Mouse (Mus musculus) forebrain, embryonic 11.5 days (tissue): Measurements from ENCODE around the gene Foxr1. TPM values are rescaled to one million over a fixed set of nuclear protein-coding genes. Genes with fewer than 3 reads are reported as not detected.
"Not testable (repeated sequence)": the region's sequence is repeated elsewhere in the genome, so short reads cannot be mapped to it uniquely, and the experiment has no call there.

Experiments
- ATAC-seq: fragments of 200-750 bp; cut with Nextera tagmentation; replicated peaks from 2 replicates; pipeline ENCODE4 v1.8.0; 2017; ENCODE audit warnings: moderate TSS enrichment; ENCODE audit not compliant: low FRiP score
- DNase-seq: peaks from one replicate; pipeline ENCODE4 v3.0.0-alpha.2; 2017; ENCODE audit warnings: low spot score
- H3K27ac ChIP-seq: fragments of 300-500 bp; sonication (generic); 2 replicates; pipeline ENCODE4 v1.5.1; 2014; ENCODE audit warnings: low read depth, low read length
- H3K27me3 ChIP-seq: fragments of 300-500 bp; sonication (generic); 2 replicates; pipeline ENCODE4 v1.6.1; 2014; ENCODE audit warnings: mild to moderate bottlenecking, low read length, mixed read lengths; ENCODE audit not compliant: control insufficient read depth, insufficient read depth
- H3K36me3 ChIP-seq: fragments of 300-500 bp; sonication (generic); 2 replicates; pipeline ENCODE4 v1.6.1; 2014; ENCODE audit warnings: mild to moderate bottlenecking, low read length, moderate library complexity, mixed read lengths; ENCODE audit not compliant: control insufficient read depth, insufficient read depth
- H3K4me1 ChIP-seq: fragments of 300-500 bp; sonication (generic); replicated peaks from 2 replicates; pipeline ENCODE4 v1.6.1; 2014; ENCODE audit warnings: low read length, mixed read lengths; ENCODE audit not compliant: control insufficient read depth, insufficient read depth
- H3K4me2 ChIP-seq: fragments of 300-500 bp; sonication (generic); 2 replicates; pipeline ENCODE4 v1.6.1; 2014; ENCODE audit warnings: low read depth, mild to moderate bottlenecking, low read length, moderate library complexity, mixed read lengths; ENCODE audit not compliant: severe bottlenecking
- H3K4me3 ChIP-seq: fragments of 300-500 bp; sonication (generic); 2 replicates; pipeline ENCODE4 v1.5.1; 2014; ENCODE audit warnings: low read depth, low read length
- H3K9ac ChIP-seq: fragments of 300-500 bp; sonication (generic); 2 replicates; pipeline ENCODE4 v1.6.1; 2014; ENCODE audit warnings: low read length
- H3K9me3 ChIP-seq: fragments of 300-500 bp; sonication (generic); 2 replicates; pipeline ENCODE4 v1.6.1; 2016; ENCODE audit warnings: low read length, mixed read lengths; ENCODE audit not compliant: control insufficient read depth
- WGBS: fragments of 180-500 bp; shearing (Covaris S2); extraction: QIAGEN DNeasy Blood & Tissue Kit; methylation state at CpG from one replicate; pipeline ENCODE4 v1.1.7; 2014; 5-methylcytosine and 5-hydroxymethylcytosine counted together
- polyA plus RNA-seq: library from polyadenylated mRNA; unstranded; fragments of >200 nt; fragmentation: Nextera tagmentation; extraction: Ambion mirVana; gene quantifications from 2 replicates; pipeline ENCODE4 v1.2.1, GENCODE M21; 2014

Foxr1 gene
- polyA plus RNA-seq, 1 experiment from 2014 or later, result not detected

GRCm38 (mm10) chr9:44411601-44412130 lies 29.3 kb downstream of the Foxr1 start:
- H3K9ac ChIP-seq, result no peak overlapping the region
- H3K4me2 ChIP-seq, result no peak overlapping the region
- no peak overlapping the region for H3K4me3 ChIP-seq
- peaks cover 23% of the 10 kb centered on the region; the same call in 1 of the 2 replicates for H3K36me3 ChIP-seq
- no peaks in the 10 kb centered on the region for H3K9me3 ChIP-seq
- peaks cover 4% of the 10 kb centered on the region; the same call in 1 of the 2 replicates for H3K4me1 ChIP-seq
- ATAC-seq (no peak), DNase-seq (no peak)
- H3K27me3 ChIP-seq, result no peaks in the 10 kb centered on the region
- no peak overlapping the region for H3K27ac ChIP-seq
- WGBS, result 93% methylated on average over 1 of the region's 1 CpGs

GRCm38 (mm10) chr9:44410647-44411336 lies 30.1 kb downstream of the Foxr1 start:
- Histone ChIP-seq H3K4me2 (no peak overlapping the region), H3K4me3 (no peak overlapping the region), H3K9me3 (no peaks in the 10 kb centered on the region), H3K4me1 (peaks cover 4% of the 10 kb centered on the region; the same call in 1 of the 2 replicates), H3K36me3 (peaks cover 20% of the 10 kb centered on the region; the same call in 1 of the 2 replicates), H3K27me3 (no peaks in the 10 kb centered on the region), H3K9ac (no peak overlapping the region), H3K27ac (no peak overlapping the region)
- ATAC-seq (no peak), DNase-seq (no peak)
- WGBS, result 87% methylated on average over 2 of the region's 2 CpGs

GRCm38 (mm10) chr9:44408693-44409092 lies 32.2 kb downstream of the Foxr1 start:
- H3K27me3 ChIP-seq, DNase-seq, H3K9me3 ChIP-seq, H3K9ac ChIP-seq, H3K27ac ChIP-seq, H3K4me1 ChIP-seq, ATAC-seq: not testable (repeated sequence)
- Histone ChIP-seq H3K4me2 (peak overlapping the region; percentile 74), H3K4me3 (peak overlapping the region; percentile 84), H3K36me3 (peaks cover 20% of the 10 kb centered on the region; the same call in 1 of the 2 replicates)
- 89% methylated on average over 9 of the region's 9 CpGs for WGBS

GRCm38 (mm10) chr9:44407752-44408097 lies 33.2 kb downstream of the Foxr1 start:
- Histone ChIP-seq H3K27ac (peak overlapping the region; percentile 86), H3K4me1 (peaks cover 4% of the 10 kb centered on the region; the same call in 1 of the 2 replicates), H3K36me3 (peaks cover 17% of the 10 kb centered on the region; the same call in 1 of the 2 replicates), H3K9ac (peak overlapping the region; percentile 84), H3K27me3 (no peaks in the 10 kb centered on the region), H3K4me3 (peak overlapping the region; percentile 84), H3K4me2 (peak overlapping the region; percentile 74), H3K9me3 (no peaks in the 10 kb centered on the region)
- DNase-seq, result no peak
- ATAC-seq, result no peak
- under 1% methylated on average over 22 of the region's 24 CpGs for WGBS

GRCm38 (mm10) chr9:44406906-44407751 lies 33.8 kb downstream of the Foxr1 start, which contains the start of the genes Rps25 and Trappc4:
Gene Rps25 (plus strand): TSS chr9:44407139.
Gene Trappc4 (minus strand): TSS chr9:44407600.
- DNase-seq (peak; percentile 95), ATAC-seq (peak; percentile 95)
- H3K27ac ChIP-seq, result peak within 1 kb of the TSS; percentile 86
- H3K9me3 ChIP-seq, result no peaks in the 10 kb centered on the region
- WGBS, result under 1% methylated on average over 51 of the region's 51 CpGs
- peaks cover 20% of the 10 kb centered on the region; the same call in 1 of the 2 replicates for H3K36me3 ChIP-seq
- H3K4me1 ChIP-seq, result peaks cover 4% of the 10 kb centered on the region; the same call in 1 of the 2 replicates
- H3K27me3 ChIP-seq, result no peaks in the 10 kb centered on the region
- H3K4me3 ChIP-seq, result peak within 1 kb of the TSS; percentile 84
- peak within 1 kb of the TSS; percentile 84 for H3K9ac ChIP-seq
- peak within 1 kb of the TSS; percentile 74 for H3K4me2 ChIP-seq

- Histone ChIP-seq H3K36me3 (peaks cover 15% of the 10 kb centered on the region; the same call in 1 of the 2 replicates), H3K27ac (no peak overlapping the region), H3K9ac (no peak overlapping the region), H3K4me1 (peaks cover 4% of the 10 kb centered on the region; the same call in 1 of the 2 replicates), H3K4me2 (no peak overlapping the region), H3K4me3 (no peak overlapping the region), H3K9me3 (no peaks in the 10 kb centered on the region), H3K27me3 (no peaks in the 10 kb centered on the region)
- WGBS, result 85% methylated on average over 3 of the region's 3 CpGs
- no peak for ATAC-seq
- no peak for DNase-seq
Measured at GRCm38 (mm10) chr9:44405011-44405410, 35.9 kb downstream of the Foxr1 start.

- Histone ChIP-seq H3K9me3 (no peaks in the 10 kb centered on the region), H3K36me3 (peaks cover 8% of the 10 kb centered on the region; the same call in 1 of the 2 replicates), H3K4me3 (no peak overlapping the region), H3K4me1 (peaks cover 10% of the 10 kb centered on the region; the same call in 1 of the 2 replicates), H3K9ac (no peak overlapping the region), H3K4me2 (no peak overlapping the region), H3K27me3 (no peaks in the 10 kb centered on the region), H3K27ac (no peak overlapping the region)
- ATAC-seq (no peak), DNase-seq (no peak)
- 86% methylated on average over 4 of the region's 4 CpGs for WGBS
Measured at GRCm38 (mm10) chr9:44401081-44401480, 39.9 kb downstream of the Foxr1 start.

GRCm38 (mm10) chr9:44399795-44400114 lies 41.2 kb downstream of the Foxr1 start:
- WGBS, result 90% methylated on average over 6 of the region's 6 CpGs
- H3K27ac ChIP-seq, result no peak overlapping the region
- peaks cover 8% of the 10 kb centered on the region; the same call in 1 of the 2 replicates for H3K36me3 ChIP-seq
- H3K9me3 ChIP-seq, result no peaks in the 10 kb centered on the region
- ATAC-seq (no peak), DNase-seq (no peak)
- peaks cover 10% of the 10 kb centered on the region; the same call in 1 of the 2 replicates for H3K4me1 ChIP-seq
- no peaks in the 10 kb centered on the region for H3K27me3 ChIP-seq
- no peak overlapping the region for H3K9ac ChIP-seq
- H3K4me2 ChIP-seq, result no peak overlapping the region
- no peak overlapping the region for H3K4me3 ChIP-seq
